Mouse (Mus musculus) liver, embryonic 16.5 days (tissue): ENCODE data around the gene Dst. TPM values are rescaled to one million over a fixed set of nuclear protein-coding genes. Genes with fewer than 3 reads are reported as not detected.

ENCODE experiments used
- ATAC-seq: fragments of 200-750 bp; cut with Nextera tagmentation; 2 replicates; pipeline ENCODE4 v1.8.0; 2017; ENCODE audit warnings: low read depth, mild to moderate bottlenecking, moderate number of reproducible peaks, moderate library complexity
- H3K27ac ChIP-seq: fragments of 300-500 bp; sonication (generic); 2 replicates; pipeline ENCODE4 v1.5.1; 2014; ENCODE audit warnings: mild to moderate bottlenecking, low read length
- H3K27me3 ChIP-seq: fragments of 300-500 bp; sonication (generic); 2 replicates; pipeline ENCODE4 v1.6.1; 2014; ENCODE audit warnings: low read depth, low read length, mixed read lengths; ENCODE audit not compliant: control insufficient read depth, insufficient read depth
- H3K36me3 ChIP-seq: fragments of 300-500 bp; sonication (generic); 2 replicates; pipeline ENCODE4 v1.6.1; 2014; ENCODE audit warnings: mild to moderate bottlenecking; ENCODE audit not compliant: control insufficient read depth, insufficient read depth
- H3K4me1 ChIP-seq: fragments of 300-500 bp; sonication (generic); 2 replicates; pipeline ENCODE4 v1.6.1; 2014; ENCODE audit warnings: low read depth, low read length, mixed read lengths; ENCODE audit not compliant: control insufficient read depth
- H3K4me2 ChIP-seq: fragments of 300-500 bp; sonication (generic); 2 replicates; pipeline ENCODE4 v1.6.1; 2014; ENCODE audit warnings: low read depth, low read length, mixed read lengths
- H3K4me3 ChIP-seq: fragments of 300-500 bp; sonication (generic); 2 replicates; pipeline ENCODE4 v1.5.1; 2014; ENCODE audit warnings: low read depth, mild to moderate bottlenecking, low read length
- H3K9ac ChIP-seq: fragments of 300-500 bp; sonication (generic); 2 replicates; pipeline ENCODE4 v1.6.1; 2014; ENCODE audit warnings: low read depth, low read length
- H3K9me3 ChIP-seq: fragments of 300-500 bp; sonication (generic); replicated peaks from 2 replicates; pipeline ENCODE4 v1.6.1; 2016; ENCODE audit warnings: low read length; ENCODE audit not compliant: control insufficient read depth
- WGBS: fragments of 180-500 bp; shearing (Covaris S2); extraction: QIAGEN DNeasy Blood & Tissue Kit; methylation state at CpG from one replicate; pipeline ENCODE4 v1.1.7; 2014; ENCODE audit not compliant: insufficient replicate concordance; 5-methylcytosine and 5-hydroxymethylcytosine counted together
- polyA plus RNA-seq: library from polyadenylated mRNA; unstranded; fragments of >200 nt; fragmentation: Nextera tagmentation; extraction: Ambion mirVana; gene quantifications from 2 replicates; pipeline ENCODE4 v1.2.1, GENCODE M21; 2015

Dst gene
- polyA plus RNA-seq, 1 experiment from 2014 or later: 8.0 TPM

DNA sequence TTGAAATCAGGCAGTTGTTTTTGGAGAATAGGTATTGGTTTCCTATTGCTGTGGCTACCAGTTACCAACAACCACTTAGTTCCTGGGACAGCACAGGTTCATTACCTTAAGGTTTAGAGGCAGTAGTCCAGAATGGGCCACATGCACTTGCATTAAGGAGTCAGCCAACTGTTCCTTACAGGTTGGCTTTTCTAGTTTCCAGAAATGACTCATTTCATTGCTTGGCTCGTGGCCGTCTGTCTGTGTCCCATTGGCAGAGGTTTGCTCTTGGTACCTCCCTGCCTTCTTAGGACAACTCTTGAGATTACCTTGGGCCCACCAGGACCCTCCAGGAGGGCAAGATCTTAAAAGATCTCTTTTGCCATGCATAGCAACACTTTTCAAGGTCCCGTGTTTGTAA lies 125.9 kb downstream of the Dst start:
- Histone ChIP-seq H3K36me3 (no peaks in the 10 kb centered on the region), H3K4me2 (no peak overlapping the region), H3K27ac (no peak overlapping the region), H3K9me3 (no peaks in the 10 kb centered on the region), H3K4me1 (no peaks in the 10 kb centered on the region), H3K4me3 (no peak overlapping the region), H3K27me3 (no peaks in the 10 kb centered on the region), H3K9ac (no peak overlapping the region)
- no peak for ATAC-seq
- 52% methylated on average over 3 of the region's 3 CpGs for WGBS

DNA sequence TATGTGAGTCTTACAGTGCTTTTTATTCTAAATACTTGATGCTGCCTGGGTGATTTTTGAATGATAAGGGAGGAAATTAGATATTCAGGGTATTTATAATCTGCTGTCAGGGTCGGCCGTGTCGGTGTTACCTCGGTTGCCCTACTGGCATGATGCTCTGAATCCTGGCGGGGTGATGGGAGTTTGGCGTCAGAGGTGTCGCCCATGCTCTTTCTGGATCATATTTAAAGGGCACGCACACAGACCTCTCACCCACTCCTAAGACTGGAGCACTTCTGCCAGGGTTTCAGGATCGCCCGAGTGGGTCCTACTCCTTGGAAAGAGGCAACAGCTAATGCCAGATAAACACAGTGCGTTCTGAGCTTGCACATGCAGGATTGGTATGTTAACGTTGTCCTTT lies 128.1 kb downstream of the Dst start:
- Histone ChIP-seq H3K27me3 (no peaks in the 10 kb centered on the region), H3K4me3 (no peak overlapping the region), H3K27ac (no peak overlapping the region), H3K9me3 (no peaks in the 10 kb centered on the region), H3K4me2 (no peak overlapping the region), H3K9ac (no peak overlapping the region), H3K36me3 (no peaks in the 10 kb centered on the region), H3K4me1 (no peaks in the 10 kb centered on the region)
- 73% methylated on average over 12 of the region's 12 CpGs for WGBS
- no peak for ATAC-seq

DNA sequence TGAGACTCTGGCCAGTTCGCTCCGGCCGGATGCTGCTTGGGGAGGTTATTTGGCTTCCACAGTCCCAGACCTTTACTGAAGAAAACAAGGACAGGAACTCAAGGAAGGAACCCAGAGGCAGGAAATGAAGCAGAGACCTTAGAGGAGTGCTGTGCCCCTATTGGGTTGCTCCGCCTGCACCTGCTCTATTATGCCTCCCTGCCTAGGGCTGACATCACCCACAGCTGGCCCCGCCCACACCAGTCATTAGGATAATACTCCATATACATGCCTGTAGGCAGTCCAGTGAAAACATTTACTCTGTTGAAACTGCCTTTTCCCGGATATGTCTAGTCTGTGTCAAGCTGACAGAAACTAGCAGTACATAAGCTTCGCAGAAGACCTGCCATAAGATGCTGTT lies 130.5 kb downstream of the Dst start:
- WGBS: 71% methylated on average over 7 of the region's 7 CpGs
- no peak for ATAC-seq
- H3K4me3 ChIP-seq: no peak overlapping the region
- no peak overlapping the region for H3K9ac ChIP-seq
- no peak overlapping the region for H3K27ac ChIP-seq
- H3K4me1 ChIP-seq: no peaks in the 10 kb centered on the region
- H3K9me3 ChIP-seq: no peaks in the 10 kb centered on the region
- H3K36me3 ChIP-seq: no peaks in the 10 kb centered on the region
- H3K4me2 ChIP-seq: no peak overlapping the region
- no peaks in the 10 kb centered on the region for H3K27me3 ChIP-seq

DNA sequence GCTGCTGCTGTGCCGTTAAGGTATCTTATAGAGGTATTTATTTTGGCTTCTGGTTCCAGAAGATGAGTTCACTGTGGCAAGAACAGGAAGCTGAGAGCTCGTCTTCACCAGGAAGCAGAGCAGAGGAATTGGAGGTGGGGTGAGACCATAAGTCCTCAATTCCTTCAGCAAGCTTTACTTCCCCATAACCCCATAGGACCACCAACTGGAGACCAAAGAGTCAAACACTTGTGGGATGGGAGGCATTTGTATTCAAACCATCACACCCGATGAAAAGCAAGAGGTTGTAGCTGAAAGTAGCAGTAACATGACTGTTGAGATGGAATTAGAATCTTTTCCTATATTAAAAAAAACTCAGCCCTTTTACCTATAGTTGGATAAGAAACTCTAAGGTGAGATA lies 132.0 kb downstream of the Dst start:
- Histone ChIP-seq H3K36me3 (no peaks in the 10 kb centered on the region), H3K4me3 (no peak overlapping the region), H3K4me1 (no peaks in the 10 kb centered on the region), H3K9ac (no peak overlapping the region), H3K4me2 (no peak overlapping the region), H3K27me3 (no peaks in the 10 kb centered on the region), H3K27ac (no peak overlapping the region), H3K9me3 (no peaks in the 10 kb centered on the region)
- 49% methylated on average over 3 of the region's 3 CpGs for WGBS
- ATAC-seq: no peak

DNA sequence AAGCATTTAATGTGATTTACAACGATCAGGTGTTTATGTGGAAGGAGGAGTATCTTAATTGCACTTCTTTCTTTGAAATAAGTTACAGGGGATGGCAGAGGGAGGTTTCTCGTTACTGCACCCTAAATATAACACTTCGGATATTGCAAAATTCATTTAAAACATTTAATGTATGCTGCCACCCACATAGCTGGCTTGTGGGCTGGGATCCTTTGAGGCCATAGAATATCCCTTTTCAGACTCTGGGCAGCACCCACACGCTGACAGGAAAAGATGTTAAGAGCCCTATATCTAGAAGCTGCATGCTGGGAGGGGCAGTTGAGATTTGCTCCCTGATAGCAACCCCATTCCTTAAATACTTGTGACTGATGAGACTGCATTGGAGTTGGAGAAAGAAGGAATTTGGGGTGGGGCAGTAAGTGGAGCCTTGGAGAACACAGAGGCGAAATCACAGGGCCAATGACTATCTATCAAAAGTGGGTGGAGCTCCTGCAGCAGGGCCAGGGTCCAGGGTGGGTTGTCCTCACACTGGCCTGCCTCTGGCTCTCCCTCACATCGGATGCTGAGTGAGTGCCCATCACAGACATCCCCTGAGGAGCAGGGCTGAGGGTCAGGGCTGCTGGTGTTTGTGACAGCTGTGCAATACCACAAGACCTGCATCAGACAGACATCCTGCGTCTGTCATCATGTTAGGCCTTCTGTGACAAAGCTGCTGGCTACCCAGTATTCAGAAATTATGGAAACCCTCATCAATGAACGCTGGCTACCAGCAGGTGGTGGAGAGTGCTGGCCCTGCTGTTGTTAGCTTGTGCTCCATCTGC lies 133.1 kb downstream of the Dst start:
- ATAC-seq: no peak
- no peaks in the 10 kb centered on the region for H3K27me3 ChIP-seq
- H3K9ac ChIP-seq: no peak overlapping the region
- H3K27ac ChIP-seq: no peak overlapping the region
- H3K4me2 ChIP-seq: no peak overlapping the region
- H3K9me3 ChIP-seq: no peaks in the 10 kb centered on the region
- H3K36me3 ChIP-seq: no peaks in the 10 kb centered on the region
- 47% methylated on average over 8 of the region's 8 CpGs for WGBS
- H3K4me1 ChIP-seq: no peaks in the 10 kb centered on the region
- no peak overlapping the region for H3K4me3 ChIP-seq

DNA sequence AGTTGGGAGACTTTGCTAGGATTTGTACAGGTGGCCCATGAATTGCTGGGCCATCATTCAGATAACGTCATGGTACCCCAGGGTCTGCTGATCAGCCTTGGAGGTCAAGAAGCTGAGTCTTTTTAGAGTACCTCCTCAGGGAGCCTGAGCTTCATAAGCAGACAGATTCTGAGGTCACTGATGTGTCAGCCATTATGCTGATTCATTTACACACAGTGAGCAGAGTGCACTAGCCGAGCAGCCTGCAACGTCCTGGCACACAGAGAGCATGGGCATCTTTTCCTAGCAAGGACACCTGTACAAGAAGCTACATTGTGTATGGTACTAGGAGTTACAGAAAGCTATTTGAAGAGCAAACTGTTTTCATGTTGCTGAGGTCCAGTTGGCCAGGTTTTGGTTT lies 134.3 kb downstream of the Dst start:
- 53% methylated on average over 3 of the region's 3 CpGs for WGBS

DNA sequence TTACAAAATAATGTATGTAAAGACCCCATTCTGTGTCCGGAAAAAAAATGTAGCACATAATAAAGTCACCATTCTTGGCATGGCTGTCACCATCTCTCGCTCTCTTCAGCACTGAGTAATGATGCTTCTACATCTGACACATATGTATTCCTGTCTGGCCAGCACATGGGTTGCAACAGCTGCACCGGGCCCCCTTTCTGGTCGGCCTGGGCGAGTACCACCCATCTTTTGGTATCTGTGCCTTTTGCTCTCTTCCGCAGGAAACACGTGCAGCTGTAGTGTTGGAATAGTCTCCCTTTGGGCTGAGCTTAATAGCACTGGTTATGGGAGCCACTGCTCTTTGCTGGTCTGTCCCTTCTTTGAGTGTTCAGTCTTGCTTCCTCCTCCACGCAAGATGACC lies 135.3 kb downstream of the Dst start:
- Histone ChIP-seq H3K9me3 (no peaks in the 10 kb centered on the region), H3K27me3 (no peaks in the 10 kb centered on the region), H3K4me1 (no peaks in the 10 kb centered on the region), H3K4me2 (no peak overlapping the region), H3K4me3 (no peak overlapping the region), H3K36me3 (no peaks in the 10 kb centered on the region), H3K9ac (no peak overlapping the region), H3K27ac (no peak overlapping the region)
- ATAC-seq: no peak
- WGBS: 62% methylated on average over 8 of the region's 8 CpGs

More for the DNA sequence above, 134.3 kb downstream of the Dst start:
- no peak overlapping the region for H3K27ac ChIP-seq
- no peaks in the 10 kb centered on the region for H3K36me3 ChIP-seq
- no peak for ATAC-seq
- H3K9me3 ChIP-seq: no peaks in the 10 kb centered on the region
- no peaks in the 10 kb centered on the region for H3K27me3 ChIP-seq
- no peak overlapping the region for H3K9ac ChIP-seq
- no peaks in the 10 kb centered on the region for H3K4me1 ChIP-seq
- H3K4me2 ChIP-seq: no peak overlapping the region
- no peak overlapping the region for H3K4me3 ChIP-seq

DNA sequence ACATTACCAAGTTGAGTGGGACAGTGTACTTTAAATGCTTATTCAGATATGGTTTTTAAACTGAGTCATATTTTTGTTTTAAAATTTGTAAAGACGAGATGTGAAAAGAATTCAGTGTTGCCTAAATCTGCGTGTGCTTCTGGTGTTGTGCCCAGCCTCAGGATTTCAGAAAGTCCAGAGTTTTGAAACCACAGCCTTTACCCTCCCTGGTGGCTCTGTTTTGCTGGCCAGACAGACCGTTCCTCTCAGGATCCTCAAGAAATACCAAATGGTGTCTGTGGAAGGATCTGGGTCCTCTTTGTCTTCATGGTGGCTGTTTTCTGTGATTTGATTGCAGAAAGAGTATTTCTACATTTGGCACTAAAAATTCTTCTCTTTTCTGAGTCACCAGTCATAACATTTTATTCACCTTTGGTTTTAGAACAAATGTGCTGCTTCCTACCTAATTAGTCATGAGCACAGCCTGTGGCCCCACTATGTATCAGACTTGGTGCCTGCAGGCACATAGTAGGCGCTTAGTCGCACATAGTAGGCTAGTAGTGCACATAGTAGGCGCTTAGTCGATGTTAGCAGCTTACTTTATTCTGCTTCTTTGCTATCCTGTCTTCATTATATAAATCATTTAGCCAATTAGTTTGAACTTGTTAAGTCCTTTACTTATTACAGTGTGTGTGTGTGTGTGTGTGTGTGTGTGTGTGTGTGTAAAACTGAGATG lies 136.0 kb downstream of the Dst start:
- H3K36me3 ChIP-seq: no peaks in the 10 kb centered on the region
- H3K4me3 ChIP-seq: no peak overlapping the region
- WGBS: 61% methylated on average over 7 of the region's 7 CpGs
- no peaks in the 10 kb centered on the region for H3K27me3 ChIP-seq
- no peak overlapping the region for H3K27ac ChIP-seq
- H3K4me1 ChIP-seq: no peaks in the 10 kb centered on the region
- H3K9ac ChIP-seq: no peak overlapping the region
- H3K4me2 ChIP-seq: no peak overlapping the region
- H3K9me3 ChIP-seq: no peaks in the 10 kb centered on the region
- no peak for ATAC-seq

DNA sequence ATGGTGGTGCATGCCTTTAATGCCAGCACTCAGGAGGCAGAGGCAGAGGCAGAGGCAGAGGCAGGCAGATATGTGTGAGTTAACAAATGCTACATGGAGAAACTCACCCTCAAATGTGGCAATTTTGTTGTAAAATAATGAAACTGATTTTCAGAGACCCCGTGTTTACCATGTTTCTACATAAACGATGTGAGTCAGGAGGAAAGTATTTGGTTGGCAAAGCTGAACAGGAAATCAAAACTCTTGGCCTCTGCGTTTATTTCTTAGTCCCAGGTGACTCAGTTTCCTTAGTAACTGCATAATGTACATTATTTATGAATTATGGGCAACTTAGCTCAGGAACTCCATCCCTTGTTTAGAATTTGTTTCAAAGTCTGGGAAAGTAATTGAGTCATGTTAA lies 136.7 kb downstream of the Dst start:
- no peak overlapping the region for H3K4me2 ChIP-seq
- no peak overlapping the region for H3K4me3 ChIP-seq
- H3K27me3 ChIP-seq: no peaks in the 10 kb centered on the region
- H3K27ac ChIP-seq: no peak overlapping the region
- H3K36me3 ChIP-seq: no peaks in the 10 kb centered on the region
- no peak overlapping the region for H3K9ac ChIP-seq
- no peaks in the 10 kb centered on the region for H3K4me1 ChIP-seq
- no peak for ATAC-seq
- no peaks in the 10 kb centered on the region for H3K9me3 ChIP-seq
- 51% methylated on average over 3 of the region's 3 CpGs for WGBS
